Mouse (Mus musculus): ENCODE data around the gene Ust. TPM values are rescaled to one million over a fixed set of nuclear protein-coding genes. Genes with fewer than 3 reads are reported as not detected.

The Ust gene
- polyA plus RNA-seq, 1 experiment from 2014 or later: 3.9 TPM

- Histone ChIP-seq H3K36me3 (replicated peaks) (no peaks in the 10 kb centered on the region), H3K4me3 (no peak overlapping the region), H3K4me1 (peaks cover 6% of the 10 kb centered on the region; the same call in 1 of the 2 replicates), H3K27me3 (replicated peaks; ENCODE audit: low read depth, poor library complexity, severe bottlenecking) (no peaks in the 10 kb centered on the region), H3K27ac (replicated peaks) (no peak overlapping the region), H3K9me3 (no peaks in the 10 kb centered on the region)
- no peak for DNase-seq (ENCODE audit: low spot score)
- WGBS: 84% methylated on average over 2 of the region's 2 CpGs
These were observed 294.0 kb downstream of the Ust start for GRCm38 (mm10) chr10:8224641-8225040.

GRCm38 (mm10) chr10:8224046-8224445 is 294.6 kb downstream of the Ust start:
- Histone ChIP-seq H3K36me3 (replicated peaks) (no peaks in the 10 kb centered on the region), H3K9me3 (no peaks in the 10 kb centered on the region), H3K4me3 (no peak overlapping the region), H3K4me1 (peaks cover 6% of the 10 kb centered on the region; the same call in 1 of the 2 replicates), H3K27me3 (replicated peaks; ENCODE audit: low read depth, poor library complexity, severe bottlenecking) (no peaks in the 10 kb centered on the region), H3K27ac (replicated peaks) (no peak overlapping the region)
- no peak for DNase-seq (ENCODE audit: low spot score)
- WGBS: 80% methylated on average over 8 of the region's 8 CpGs

GRCm38 (mm10) chr10:8216946-8217345 is 301.7 kb downstream of the Ust start:
- Histone ChIP-seq H3K36me3 (replicated peaks) (no peaks in the 10 kb centered on the region), H3K27me3 (replicated peaks; ENCODE audit: low read depth, poor library complexity, severe bottlenecking) (no peaks in the 10 kb centered on the region), H3K27ac (replicated peaks) (no peak overlapping the region), H3K4me3 (no peak overlapping the region), H3K4me1 (peaks cover 35% of the 10 kb centered on the region), H3K9me3 (no peaks in the 10 kb centered on the region)
- WGBS: 50% methylated on average over 8 of the region's 8 CpGs
- no peak for DNase-seq (ENCODE audit: low spot score)

GRCm38 (mm10) chr10:8215181-8215580 is 303.4 kb downstream of the Ust start:
- Histone ChIP-seq H3K4me3 (no peak overlapping the region), H3K27ac (replicated peaks) (no peak overlapping the region), H3K27me3 (replicated peaks; ENCODE audit: low read depth, poor library complexity, severe bottlenecking) (no peaks in the 10 kb centered on the region), H3K4me1 (peaks cover 45% of the 10 kb centered on the region), H3K9me3 (no peaks in the 10 kb centered on the region), H3K36me3 (replicated peaks) (no peaks in the 10 kb centered on the region)
- 96% methylated on average over 3 of the region's 3 CpGs for WGBS
- DNase-seq (ENCODE audit: low spot score): no peak

- Histone ChIP-seq H3K4me1 (peaks cover 55% of the 10 kb centered on the region), H3K4me3 (peak overlapping the region; percentile 18; the same call in 1 of the 2 replicates), H3K36me3 (replicated peaks) (no peaks in the 10 kb centered on the region), H3K27ac (replicated peaks) (peak overlapping the region; percentile 78), H3K27me3 (replicated peaks; ENCODE audit: low read depth, poor library complexity, severe bottlenecking) (no peaks in the 10 kb centered on the region), H3K9me3 (no peaks in the 10 kb centered on the region)
- 50% methylated on average over 16 of the region's 16 CpGs for WGBS
- DNase-seq (ENCODE audit: low spot score): peak; percentile 66
These were observed 304.7 kb downstream of the Ust start for GRCm38 (mm10) chr10:8213906-8214421.

- Histone ChIP-seq H3K36me3 (replicated peaks) (no peaks in the 10 kb centered on the region), H3K27me3 (replicated peaks; ENCODE audit: low read depth, poor library complexity, severe bottlenecking) (no peaks in the 10 kb centered on the region), H3K4me1 (peaks cover 55% of the 10 kb centered on the region), H3K4me3 (peak overlapping the region; percentile 18; the same call in 1 of the 2 replicates), H3K9me3 (no peaks in the 10 kb centered on the region), H3K27ac (replicated peaks) (peak overlapping the region; percentile 78)
- WGBS: 45% methylated on average over 10 of the region's 10 CpGs
- peak; percentile 42 for DNase-seq (ENCODE audit: low spot score)
These were observed 305.2 kb downstream of the Ust start for GRCm38 (mm10) chr10:8213266-8213905.

GRCm38 (mm10) chr10:8212611-8213226 is 305.9 kb downstream of the Ust start:
- H3K9me3 ChIP-seq: no peaks in the 10 kb centered on the region
- H3K4me3 ChIP-seq: no peak overlapping the region
- peaks cover 55% of the 10 kb centered on the region for H3K4me1 ChIP-seq
- WGBS: 85% methylated on average over 11 of the region's 11 CpGs
- H3K27ac ChIP-seq (replicated peaks): peak overlapping the region; percentile 78
- H3K27me3 ChIP-seq (replicated peaks; ENCODE audit: low read depth, poor library complexity, severe bottlenecking): no peaks in the 10 kb centered on the region
- H3K36me3 ChIP-seq (replicated peaks): no peaks in the 10 kb centered on the region
- DNase-seq (ENCODE audit: low spot score): no peak

- H3K4me3 ChIP-seq: no peak overlapping the region
- H3K36me3 ChIP-seq (replicated peaks): no peaks in the 10 kb centered on the region
- H3K9me3 ChIP-seq: no peaks in the 10 kb centered on the region
- H3K27me3 ChIP-seq (replicated peaks; ENCODE audit: low read depth, poor library complexity, severe bottlenecking): no peaks in the 10 kb centered on the region
- DNase-seq (ENCODE audit: low spot score): no peak
- no peak overlapping the region for H3K27ac ChIP-seq (replicated peaks)
- peaks cover 49% of the 10 kb centered on the region for H3K4me1 ChIP-seq
- WGBS: 85% methylated on average over 5 of the region's 5 CpGs
These were observed 306.9 kb downstream of the Ust start for GRCm38 (mm10) chr10:8211694-8212093.

GRCm38 (mm10) chr10:8210366-8210765 is 308.3 kb downstream of the Ust start:
- H3K27ac ChIP-seq (replicated peaks): 0 out of 2 replicates have a peak overlapping the region, but pooled peaks have one; percentile 32
- WGBS: 57% methylated on average over 3 of the region's 3 CpGs
- peaks cover 50% of the 10 kb centered on the region for H3K4me1 ChIP-seq

GRCm38 (mm10) chr10:8207358-8207757 is 311.3 kb downstream of the Ust start:
- Histone ChIP-seq H3K27ac (replicated peaks) (no peak overlapping the region), H3K4me3 (no peak overlapping the region), H3K27me3 (replicated peaks; ENCODE audit: low read depth, poor library complexity, severe bottlenecking) (no peaks in the 10 kb centered on the region), H3K9me3 (no peaks in the 10 kb centered on the region), H3K4me1 (peaks cover 25% of the 10 kb centered on the region), H3K36me3 (replicated peaks) (no peaks in the 10 kb centered on the region)
- 96% methylated on average over 19 of the region's 19 CpGs for WGBS
- no peak for DNase-seq (ENCODE audit: low spot score)

More at GRCm38 (mm10) chr10:8210366-8210765, 308.3 kb downstream of the Ust start:
- H3K27me3 ChIP-seq (replicated peaks; ENCODE audit: low read depth, poor library complexity, severe bottlenecking): no peaks in the 10 kb centered on the region
- no peak overlapping the region for H3K4me3 ChIP-seq
- H3K9me3 ChIP-seq: no peaks in the 10 kb centered on the region
- no peaks in the 10 kb centered on the region for H3K36me3 ChIP-seq (replicated peaks)
- DNase-seq (ENCODE audit: low spot score): no peak

- no peaks in the 10 kb centered on the region for H3K27me3 ChIP-seq (replicated peaks; ENCODE audit: low read depth, poor library complexity, severe bottlenecking)
- H3K36me3 ChIP-seq (replicated peaks): no peaks in the 10 kb centered on the region
- H3K4me3 ChIP-seq: no peak overlapping the region
- WGBS: 80% methylated on average over 4 of the region's 4 CpGs
- no peak for DNase-seq (ENCODE audit: low spot score)
- peaks cover 6% of the 10 kb centered on the region; the same call in 1 of the 2 replicates for H3K4me1 ChIP-seq
- no peak overlapping the region for H3K27ac ChIP-seq (replicated peaks)
- no peaks in the 10 kb centered on the region for H3K9me3 ChIP-seq
These were observed 314.9 kb downstream of the Ust start for GRCm38 (mm10) chr10:8203681-8204080.

- peaks cover 17% of the 10 kb centered on the region for H3K4me1 ChIP-seq
- WGBS: 89% methylated on average over 8 of the region's 8 CpGs
These were observed 318.8 kb downstream of the Ust start for GRCm38 (mm10) chr10:8199816-8200215.

More at GRCm38 (mm10) chr10:8199816-8200215, 318.8 kb downstream of the Ust start:
- no peak overlapping the region for H3K4me3 ChIP-seq
- H3K9me3 ChIP-seq: no peaks in the 10 kb centered on the region
- no peaks in the 10 kb centered on the region for H3K27me3 ChIP-seq (replicated peaks; ENCODE audit: low read depth, poor library complexity, severe bottlenecking)
- DNase-seq (ENCODE audit: low spot score): no peak
- H3K36me3 ChIP-seq (replicated peaks): no peaks in the 10 kb centered on the region
- H3K27ac ChIP-seq (replicated peaks): no peak overlapping the region

Measured in embryonic facial prominence, embryonic 10.5 days (tissue).